Mouse (Mus musculus): ENCODE measurements at regions not wholly inside any gene's neighbourhood (a gene's known extent, or its start where the extent isn't known, plus 50 kb on each side); places are given as distances from the start of the nearest gene placed in this dataset.

DNA sequence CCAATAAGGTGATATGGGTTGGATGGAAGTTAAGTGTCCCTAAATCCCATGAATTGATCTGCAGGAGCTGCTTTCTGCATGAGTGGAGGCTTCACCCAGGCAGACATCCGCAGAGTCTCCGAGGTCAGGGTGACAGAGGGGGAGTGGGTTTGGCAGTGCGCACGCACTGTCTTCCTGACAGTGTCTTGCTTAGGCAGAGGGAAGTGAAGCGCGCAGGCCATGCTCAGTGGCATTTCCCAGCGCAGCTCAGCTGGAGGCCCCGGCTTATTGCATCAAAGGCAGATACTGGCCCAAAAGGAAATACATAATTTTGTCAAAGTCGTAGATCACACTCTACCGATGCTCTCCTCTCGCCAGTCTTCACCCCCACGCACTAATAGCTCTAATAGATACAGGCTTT is 252.7 kb upstream of the Dnajc24 start:
- DNase-seq (ENCODE audit: low spot score) = no peak

DNA sequence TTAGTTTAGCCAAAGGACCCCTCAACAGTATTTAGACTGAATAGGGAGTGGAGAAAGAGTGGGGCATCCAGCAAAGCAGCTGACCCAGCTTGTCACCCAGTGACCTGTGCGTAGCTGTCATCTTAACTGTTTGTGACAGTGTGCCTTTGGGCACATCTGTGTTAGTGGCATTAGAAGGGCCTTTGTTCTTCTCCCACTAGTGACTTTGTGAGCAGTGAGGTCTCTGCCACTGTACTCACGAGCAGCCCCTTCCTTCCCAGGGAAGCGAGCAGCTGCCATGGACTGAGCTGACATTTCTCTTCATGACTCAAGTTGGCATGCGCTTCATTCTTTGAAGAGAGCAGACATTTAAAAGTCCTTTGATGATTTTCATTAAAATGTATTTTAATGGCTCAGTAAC is 231.0 kb upstream of the Dnajc24 start:
- DNase-seq (ENCODE audit: low spot score) = no peak

DNA sequence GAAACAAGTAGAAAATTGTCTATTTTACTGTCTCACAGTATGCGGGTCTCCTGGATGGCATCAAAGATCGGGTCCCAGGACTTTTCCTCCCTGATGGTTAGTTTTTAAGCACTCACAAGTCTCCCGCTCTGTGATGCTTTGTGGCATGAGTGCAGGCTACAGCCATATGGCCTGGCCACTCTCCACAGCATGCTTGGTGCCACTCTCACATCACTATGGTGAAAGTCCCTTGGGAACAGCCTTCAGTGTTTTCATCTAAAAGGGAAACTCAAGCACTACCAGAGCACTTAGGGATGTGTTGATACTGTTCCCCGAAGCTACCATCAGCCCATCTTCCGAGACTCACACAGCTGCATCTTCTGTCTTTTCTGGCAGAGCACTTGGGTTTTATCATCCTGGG is 227.8 kb upstream of the Dnajc24 start:
- no peak for DNase-seq (ENCODE audit: low spot score)

DNA sequence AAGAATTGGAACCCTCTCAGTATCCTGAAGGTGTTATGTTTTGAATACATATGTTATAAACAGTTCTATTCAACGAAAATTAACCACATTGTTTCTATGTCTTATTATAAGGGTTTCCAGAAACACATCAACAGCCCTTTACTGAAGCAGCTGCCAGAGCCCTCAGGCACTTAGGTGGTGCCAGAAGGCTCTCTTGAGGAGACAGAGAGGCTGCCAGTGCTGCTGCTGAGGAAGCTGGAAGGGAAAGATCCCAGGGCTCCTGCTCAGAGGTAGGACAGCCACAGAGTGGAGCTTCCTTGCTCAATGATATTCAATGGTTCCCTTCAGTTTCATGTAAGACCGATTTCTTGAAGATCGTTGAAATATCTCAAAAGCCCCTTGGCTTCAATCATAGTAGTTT is 226.7 kb upstream of the Dnajc24 start:
- DNase-seq (ENCODE audit: low spot score) = no peak

DNA sequence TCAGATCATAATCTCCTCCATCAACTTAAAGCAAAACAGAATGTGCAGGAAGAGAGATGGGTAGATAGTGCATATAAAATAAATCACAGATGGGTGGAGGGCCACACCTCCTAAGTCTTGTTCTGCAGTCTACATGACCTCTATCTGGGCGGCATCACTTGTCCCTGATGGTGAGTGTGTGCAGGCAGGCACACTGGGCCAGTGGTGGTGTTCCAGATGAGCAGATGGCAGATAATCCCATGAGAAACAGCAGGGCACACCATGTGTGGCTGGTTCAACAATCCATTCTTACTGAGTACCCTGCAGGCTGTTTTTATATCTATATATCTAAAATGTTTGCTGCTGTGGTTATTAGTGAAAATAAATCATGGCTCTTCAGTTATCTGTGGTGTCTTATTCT is 224.9 kb upstream of the Dnajc24 start:
- DNase-seq (ENCODE audit: low spot score) = no peak

DNA sequence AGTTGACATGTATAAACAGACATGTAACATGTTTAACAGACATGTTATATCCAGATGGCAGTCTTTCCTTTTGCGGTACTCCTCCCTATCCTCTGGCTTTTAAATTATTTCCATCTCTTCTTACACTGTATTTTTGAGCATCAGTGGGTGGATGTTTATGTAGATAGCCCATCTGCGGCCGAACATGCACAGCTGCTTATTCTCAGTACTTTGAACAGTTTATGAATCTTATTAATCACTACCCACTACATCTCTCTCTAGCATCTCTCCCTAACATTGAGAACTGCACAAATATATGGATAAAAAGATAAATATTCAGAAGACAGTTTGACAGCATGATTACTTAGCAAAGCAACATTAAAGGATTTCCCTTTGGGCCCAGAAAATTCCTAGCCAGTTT is 212.8 kb upstream of the Dnajc24 start:
- DNase-seq (ENCODE audit: low spot score) = no peak

DNA sequence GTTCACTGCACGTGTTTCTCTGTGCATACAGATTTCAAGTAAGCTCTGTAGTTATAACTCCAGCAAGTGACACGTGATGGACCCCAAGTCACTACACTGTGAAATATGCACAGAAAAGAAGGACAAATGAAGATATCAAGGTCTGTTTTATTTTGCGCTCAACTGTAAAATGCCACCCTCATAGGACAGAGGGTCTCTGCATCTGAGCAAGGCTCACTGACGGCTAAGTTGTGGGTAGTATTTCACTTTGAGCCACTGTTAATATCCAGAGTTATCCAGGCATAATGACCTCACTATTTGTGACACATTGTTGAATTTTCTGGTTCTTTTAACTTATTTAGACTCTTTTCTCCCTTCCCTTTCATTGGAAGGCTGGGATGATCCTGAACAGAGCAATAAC is 210.4 kb upstream of the Dnajc24 start:
- no peak for DNase-seq (ENCODE audit: low spot score)

DNA sequence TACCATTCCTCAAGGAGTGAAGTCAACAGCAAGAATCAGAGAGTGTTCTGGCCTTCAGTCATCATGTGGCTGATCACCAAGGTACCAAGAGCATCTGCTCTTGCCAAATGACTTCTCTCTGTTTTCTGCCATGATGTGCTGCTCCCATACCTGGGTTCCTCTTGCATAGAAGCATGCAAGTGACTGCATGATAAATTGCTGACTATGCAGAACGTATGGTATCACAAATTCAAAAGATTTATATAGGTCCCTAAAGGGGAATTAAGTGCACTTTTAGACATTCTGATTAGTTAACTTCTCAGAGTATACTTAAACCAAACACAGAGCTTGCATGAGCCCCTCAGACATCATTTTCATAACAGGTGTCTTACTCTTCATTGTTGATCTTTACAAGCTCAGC is 207.4 kb upstream of the Dnajc24 start:
- no peak for DNase-seq (ENCODE audit: low spot score)

DNA sequence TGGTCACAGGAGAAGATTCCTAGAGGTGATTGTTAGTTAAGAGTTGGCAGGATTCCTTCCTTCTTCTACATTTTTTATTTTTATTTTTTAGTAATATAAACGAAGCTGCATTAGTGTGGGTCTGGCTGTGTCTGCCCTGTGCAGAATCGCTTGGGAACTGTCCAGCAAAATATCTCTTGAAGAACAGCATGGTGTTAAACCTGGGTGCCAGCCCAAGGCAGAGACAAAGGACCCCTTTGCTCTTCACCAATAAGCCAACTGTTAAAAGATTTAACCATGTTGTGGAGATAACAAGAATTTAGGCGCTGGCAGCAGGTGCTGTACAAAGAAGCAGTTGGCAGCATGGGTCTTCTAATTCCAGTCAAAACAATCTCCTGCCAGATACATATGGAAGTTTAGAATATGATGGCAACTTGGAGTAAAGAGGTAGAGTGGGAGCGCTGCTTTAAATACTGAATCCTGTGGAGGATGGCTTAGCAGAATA is 205.5 kb upstream of the Dnajc24 start:
- DNase-seq (ENCODE audit: low spot score) = no peak

DNA sequence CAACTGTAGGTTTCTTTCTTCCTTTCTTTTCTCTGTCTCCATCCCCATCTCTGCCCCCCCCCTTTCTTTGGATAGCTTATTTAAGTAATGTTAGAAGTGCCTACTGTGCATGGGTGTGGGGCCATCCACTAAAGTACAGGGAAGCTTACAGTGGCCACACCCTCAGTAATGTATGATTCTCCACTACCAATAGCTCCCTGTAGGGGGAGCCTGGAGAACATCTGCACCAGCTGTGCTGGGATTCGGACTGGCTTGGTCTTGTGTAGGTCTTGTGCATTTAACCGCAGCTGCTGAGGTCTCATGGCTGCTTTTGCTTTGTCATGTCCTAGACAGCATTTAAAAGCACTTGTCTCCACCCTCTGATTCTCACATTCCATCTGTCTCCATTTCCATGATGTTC is 196.8 kb upstream of the Dnajc24 start:
- DNase-seq (ENCODE audit: low spot score) = no peak

DNA sequence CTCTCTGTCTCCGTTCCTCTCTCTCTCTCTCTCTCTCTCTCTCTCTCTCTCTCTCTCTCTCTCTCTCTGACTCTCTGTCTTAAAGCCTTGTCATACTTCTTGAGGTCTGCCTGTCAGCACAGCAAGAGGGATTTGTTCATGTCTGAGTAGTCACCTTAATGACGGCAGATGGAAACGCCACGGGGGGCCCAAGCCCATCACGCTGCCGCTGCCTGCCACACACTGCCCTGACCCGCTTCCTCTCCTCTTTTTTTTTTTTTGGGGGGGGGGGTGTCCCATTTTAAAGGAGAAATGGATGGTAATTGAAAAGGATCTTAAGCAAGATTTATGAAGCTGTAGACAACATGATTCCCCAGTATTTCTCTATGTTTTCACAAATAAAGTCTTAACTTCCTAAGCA is 191.8 kb upstream of the Dnajc24 start:
- DNase-seq (ENCODE audit: low spot score) = no peak

DNA sequence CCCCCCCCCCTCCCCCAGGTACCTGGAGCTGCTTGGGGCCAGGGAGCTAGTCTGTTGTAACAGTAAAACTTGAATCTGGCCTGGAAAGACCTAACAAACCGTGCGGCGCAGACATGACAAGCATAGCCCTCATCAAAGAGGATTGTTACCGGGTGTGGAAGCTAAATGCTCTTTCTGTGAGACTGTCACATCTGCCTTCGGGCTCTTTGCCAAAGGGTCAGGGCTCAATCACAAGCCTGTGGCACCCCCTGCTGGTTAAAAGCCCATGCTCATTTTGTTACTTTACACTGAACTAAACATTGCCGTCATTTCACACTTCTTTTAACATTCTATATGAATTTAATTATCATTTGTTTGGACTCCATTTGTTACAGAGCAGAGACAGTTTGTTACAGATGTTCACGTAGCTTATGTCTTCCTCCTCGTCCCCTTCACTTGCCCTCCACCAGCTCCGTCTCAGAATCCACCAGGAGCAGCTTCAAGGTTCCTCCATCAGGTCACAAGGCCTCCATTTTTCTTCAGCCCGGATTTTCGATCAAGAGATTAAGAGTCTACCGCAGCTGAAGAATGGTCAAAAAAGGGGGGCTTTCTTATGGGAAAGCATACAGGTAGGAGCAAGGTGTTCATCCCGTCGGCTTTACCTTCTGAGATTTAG is 191.1 kb upstream of the Dnajc24 start:
- DNase-seq (ENCODE audit: low spot score) = peak; percentile 62

DNA sequence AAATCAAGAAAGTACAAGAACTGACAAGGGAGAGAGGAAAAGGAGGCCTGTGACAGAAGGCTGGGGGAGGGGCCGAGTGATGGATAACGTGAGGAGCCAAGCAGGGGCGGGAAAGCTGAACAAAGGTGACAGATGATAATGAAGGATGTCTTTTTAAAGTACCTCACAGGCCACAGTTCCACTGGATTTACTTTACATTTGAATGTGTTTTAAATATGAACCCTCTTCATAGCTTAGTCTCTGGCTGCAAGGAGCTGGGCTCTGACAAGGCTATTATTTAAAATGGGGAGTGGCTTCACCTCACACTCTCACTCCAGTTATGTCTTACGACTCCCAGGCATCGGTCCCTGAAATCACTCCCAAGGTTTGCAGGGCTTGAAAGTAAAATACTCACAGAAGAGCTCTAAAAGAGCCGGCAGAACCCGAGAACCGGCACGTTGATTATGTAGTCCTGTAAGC is 190.6 kb upstream of the Dnajc24 start:
- no peak for DNase-seq (ENCODE audit: low spot score)

DNA sequence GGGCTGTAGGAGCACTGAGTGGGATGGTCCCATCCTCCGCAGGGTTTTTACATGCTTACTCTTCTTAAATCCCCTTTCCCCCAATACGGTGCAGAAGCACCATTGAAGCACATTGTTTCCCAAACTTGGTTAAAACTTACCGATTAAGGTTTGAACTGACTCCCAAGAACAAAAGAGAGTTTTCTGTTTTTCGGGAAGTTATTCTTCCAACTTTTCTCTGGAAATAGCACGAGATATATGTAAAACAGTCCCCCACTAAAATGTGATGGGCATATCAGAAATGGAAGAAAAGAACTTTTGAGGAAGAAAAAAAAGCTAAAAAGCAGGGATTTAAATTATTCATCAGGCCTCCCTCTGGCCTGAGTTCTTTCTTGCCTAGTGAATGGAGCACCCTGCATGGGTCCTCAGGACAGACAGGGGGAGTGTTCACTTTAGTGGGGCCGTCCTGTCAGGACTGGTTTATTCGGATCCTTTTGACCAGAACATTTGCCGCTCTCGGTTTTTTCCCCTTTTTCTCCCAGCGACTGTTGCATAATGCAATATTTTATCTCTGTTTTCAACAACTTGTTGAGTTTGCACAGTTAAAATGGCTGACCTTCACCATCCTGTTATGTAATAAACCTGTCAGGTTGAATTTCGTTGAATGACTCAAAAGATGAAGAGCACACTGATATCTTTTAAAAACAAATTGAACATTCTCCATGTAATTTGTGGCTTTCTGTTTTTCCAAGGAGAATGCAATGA is 187.4 kb upstream of the Dnajc24 start:
- no peak for DNase-seq (ENCODE audit: low spot score)

DNA sequence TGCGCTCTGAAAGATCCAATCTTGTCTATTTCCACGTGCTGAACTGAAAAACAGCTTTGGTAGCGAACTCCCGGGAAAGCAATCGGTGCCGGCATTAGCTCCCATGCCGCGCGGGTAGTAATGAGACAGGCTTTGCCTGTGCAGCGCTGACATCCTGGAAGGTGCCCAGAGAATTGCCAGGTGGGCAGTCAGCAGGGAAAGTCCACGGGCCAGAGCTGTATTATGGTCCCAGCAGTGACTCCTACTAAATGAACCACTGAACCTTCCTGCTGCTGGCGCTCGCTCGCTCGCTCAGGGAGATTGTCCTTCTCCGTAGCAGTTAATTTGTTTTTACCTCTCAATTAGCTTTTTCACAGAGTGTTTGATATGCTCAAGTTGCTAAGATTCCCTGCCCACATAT is 180.3 kb upstream of the Dnajc24 start:
- no peak for DNase-seq (ENCODE audit: low spot score)

DNA sequence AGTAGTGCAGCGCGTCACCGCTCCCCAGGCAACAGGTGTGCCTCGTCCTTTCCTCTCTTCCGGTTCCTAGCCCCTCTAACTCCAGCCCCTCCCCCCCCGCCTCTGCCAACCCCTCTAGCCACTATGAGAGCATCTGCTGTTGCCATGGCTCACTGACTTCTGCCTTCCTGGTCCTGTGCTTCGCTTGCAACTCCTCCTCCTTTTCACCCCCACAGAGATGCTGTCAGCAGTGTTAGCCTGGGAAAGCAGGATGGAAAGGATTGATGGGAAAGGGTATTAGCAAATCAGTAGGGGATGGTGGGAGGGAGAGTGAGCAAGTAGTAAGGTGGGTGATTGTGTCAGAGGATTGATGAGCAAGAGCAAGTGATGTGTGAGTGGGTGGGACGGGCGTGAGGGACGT is 178.7 kb upstream of the Dnajc24 start:
- DNase-seq (ENCODE audit: low spot score) = no peak

DNA sequence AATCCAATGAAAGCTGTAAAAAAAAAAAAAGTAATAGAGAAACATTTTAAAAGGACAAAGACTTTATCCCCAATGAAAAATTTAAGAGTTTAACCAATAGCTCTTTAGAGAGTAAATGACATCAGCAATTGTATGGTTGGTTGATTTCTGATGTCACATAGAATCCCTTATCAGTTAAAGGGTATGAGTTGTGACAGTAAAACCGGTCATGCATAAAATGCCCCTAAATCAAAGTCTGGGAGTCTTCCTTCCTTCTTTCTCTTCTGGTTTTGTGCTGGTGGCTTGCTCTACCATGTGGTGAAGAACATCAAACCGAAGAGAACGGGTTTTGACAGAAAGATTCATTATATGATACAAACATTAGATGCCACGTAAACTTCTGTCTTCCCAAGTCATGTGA is 159.3 kb upstream of the Dnajc24 start:
- DNase-seq (ENCODE audit: low spot score) = no peak

DNA sequence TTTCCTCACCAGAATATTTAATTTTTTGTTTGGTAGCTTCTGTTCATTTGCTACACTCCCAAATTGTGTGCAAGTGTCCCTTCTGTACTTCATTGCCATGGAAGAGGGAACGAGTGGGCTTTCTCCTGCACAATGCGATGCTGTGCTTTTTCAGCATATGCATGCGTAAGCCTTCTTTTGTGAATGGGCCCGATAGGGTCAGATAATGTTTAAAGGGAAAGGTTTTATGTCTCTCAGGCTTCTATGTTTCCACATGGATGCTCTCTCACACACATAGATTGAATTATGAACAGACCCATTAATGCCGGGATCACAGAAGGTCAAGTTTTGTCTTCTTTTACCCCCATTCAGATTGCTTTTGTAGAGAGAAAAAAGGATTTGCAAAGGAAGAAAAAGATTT is 158.5 kb upstream of the Dnajc24 start:
- no peak for DNase-seq (ENCODE audit: low spot score)

DNA sequence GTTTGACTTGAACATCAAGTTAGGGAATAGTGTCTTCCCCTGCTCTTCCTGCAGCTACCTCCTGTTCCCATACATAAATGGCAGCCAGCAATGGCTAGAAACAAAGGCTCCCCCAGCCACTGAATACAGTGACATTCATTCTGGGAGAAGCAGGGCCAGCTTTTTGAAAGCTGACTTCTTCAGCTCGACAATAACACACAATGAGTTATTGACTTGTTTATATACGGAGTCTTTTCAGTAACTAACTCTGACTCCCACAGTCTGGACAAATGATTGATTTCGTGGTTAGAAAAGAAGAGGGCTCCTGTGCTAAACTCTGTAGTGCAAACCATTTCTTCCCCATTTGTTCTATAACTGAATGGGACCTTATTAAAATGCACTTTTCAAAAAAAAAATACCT is 146.4 kb upstream of the Dnajc24 start:
- DNase-seq (ENCODE audit: low spot score) = no peak

DNA sequence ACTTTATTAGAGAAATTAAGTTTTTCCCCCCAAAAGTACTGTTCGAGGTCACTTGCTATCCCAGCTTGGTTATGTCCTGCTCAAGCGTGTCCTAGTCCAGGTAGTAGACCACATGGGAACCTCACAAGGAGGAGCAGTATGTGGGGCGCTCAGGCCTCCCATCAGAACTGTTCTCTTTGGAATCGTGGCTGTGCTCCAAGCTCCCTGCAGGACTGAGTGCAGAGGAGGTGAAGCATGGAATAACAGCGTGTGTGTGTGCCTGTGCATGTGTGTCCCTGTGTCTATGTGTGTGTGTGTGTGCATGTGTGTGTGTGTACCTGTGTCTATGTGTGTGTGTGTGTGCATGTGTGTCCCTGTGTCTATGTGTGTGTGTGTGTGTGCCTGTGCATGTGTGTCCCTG is 137.6 kb upstream of the Dnajc24 start:
- no peak for DNase-seq (ENCODE audit: low spot score)

DNA sequence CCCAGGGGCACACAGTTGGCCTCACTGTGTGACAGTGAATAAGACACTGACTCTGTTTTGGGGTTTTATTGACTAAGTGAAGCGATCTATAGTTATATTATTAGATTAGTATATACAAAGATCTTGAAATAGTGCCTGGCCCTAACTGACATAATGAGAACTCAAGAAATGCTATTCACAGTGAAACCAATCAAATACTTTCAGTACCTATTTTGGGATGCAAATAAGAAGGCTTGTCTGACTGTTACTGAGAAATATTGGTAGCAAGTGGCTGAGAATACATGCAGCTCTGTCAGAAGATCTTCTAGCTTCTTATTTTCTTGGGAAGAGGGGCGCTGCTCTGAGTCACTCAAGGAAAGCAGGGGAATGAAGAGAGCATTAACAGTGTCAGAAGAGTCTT is 97.7 kb upstream of the Dnajc24 start:
- DNase-seq (ENCODE audit: low spot score) = no peak

DNA sequence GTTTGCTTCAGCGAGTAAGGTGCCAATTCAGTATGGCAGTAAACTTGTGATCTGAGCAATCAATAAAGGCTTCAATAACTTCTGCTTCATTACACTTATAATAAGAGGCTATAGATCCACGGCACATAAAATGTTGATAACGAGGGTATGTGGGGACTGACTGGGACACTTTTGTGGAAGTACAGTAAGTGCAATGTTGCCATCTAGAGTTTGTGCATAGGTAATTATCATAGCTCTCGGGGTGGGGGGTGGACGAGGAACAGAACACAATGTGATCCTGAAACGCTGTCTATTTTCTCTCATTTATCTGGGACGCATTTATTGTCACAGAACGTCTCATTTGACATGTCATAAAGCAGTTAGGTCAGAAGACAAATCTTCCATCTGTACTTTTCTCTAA is 82.8 kb upstream of the Dnajc24 start:
- DNase-seq (ENCODE audit: low spot score) = no peak

DNA sequence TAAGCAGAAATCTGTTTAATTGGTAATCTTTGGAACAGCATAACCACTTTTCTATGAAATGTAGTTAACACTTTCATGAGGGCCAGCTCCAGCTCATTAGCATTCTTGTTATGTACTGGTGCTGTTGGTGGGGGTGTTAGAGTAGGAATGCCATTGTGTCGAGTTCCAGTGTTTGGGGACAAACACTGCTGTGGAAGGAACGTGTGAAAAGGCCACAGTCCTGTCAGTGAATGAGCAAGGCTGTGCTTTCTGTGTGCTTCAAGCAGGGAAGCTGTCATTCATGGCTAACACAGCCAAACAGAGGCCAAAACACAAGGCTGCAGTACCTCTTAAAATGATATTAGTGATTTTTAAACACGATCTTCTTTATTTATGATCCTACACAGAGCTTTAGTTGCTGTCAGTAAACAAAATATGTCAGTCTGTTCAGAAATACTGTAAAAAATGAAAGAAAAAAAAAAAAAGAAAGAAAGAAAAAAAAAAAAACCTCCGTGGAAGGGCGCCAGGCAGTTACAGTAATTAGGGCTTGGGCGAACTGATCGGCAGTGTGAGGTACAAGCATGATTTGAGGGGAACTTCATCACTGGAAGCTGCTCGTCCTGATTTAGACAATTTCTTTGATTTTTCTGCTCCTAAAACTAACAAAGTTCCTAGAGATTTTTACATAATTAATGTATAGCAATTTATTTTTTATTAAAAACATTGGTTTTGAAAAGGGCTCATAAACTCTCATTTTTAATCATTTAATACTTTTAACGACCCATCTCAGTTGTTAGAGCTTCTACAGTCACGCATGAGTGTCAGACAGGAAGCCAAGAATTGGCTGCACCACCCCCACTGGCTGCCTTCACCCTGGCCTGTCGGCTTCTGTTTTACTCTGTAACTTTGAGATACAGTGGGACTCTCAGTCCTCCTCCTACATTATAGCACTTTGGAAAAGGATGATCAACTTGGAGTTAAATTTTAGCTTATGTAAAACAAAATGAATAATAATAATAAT is 80.8 kb upstream of the Dnajc24 start:
- DNase-seq (ENCODE audit: low spot score) = no peak
